Mouse (Mus musculus) heart, adult 2 months (tissue): ENCODE results near the gene Tac4. TPM values are rescaled to one million over a fixed set of nuclear protein-coding genes. Genes with fewer than 3 reads are reported as not detected.

Experiments
- DNase-seq, 2 experiments: peaks; one replicate each; pipeline ENCODE4 v3.0.0; 2021
- H3K27ac ChIP-seq: fragments of 200-600 bp; 2 replicates; pipeline ENCODE4 v1.8.1; 2022
- H3K27me3 ChIP-seq: fragments of 200-500 bp; 2 replicates; pipeline ENCODE4 v1.6.1; 2012; ENCODE audit warnings: mild to moderate bottlenecking, low read length, inconsistent platforms, mixed read lengths; ENCODE audit not compliant: control insufficient read depth, insufficient read depth
- H3K36me3 ChIP-seq: fragments of 200-500 bp; 2 replicates; pipeline ENCODE4 v1.6.1; 2012; ENCODE audit warnings: low read length, inconsistent platforms; ENCODE audit not compliant: control insufficient read depth, insufficient read depth
- H3K4me1 ChIP-seq: fragments of 200-500 bp; 2 replicates; pipeline ENCODE4 v1.6.1; 2011; ENCODE audit warnings: low read length; ENCODE audit not compliant: control insufficient read depth, insufficient read depth
- H3K4me3 ChIP-seq: fragments of 200-600 bp; 2 replicates; pipeline ENCODE4 v1.8.1; 2022
- H3K79me2 ChIP-seq: fragments of 200-500 bp; replicated peaks from 2 replicates; pipeline ENCODE4 v1.6.1; 2012; ENCODE audit warnings: mild to moderate bottlenecking, inconsistent platforms, low read length, moderate library complexity, mixed read lengths; ENCODE audit not compliant: control insufficient read depth, insufficient read depth
- H3K9ac ChIP-seq: fragments of 200-500 bp; 2 replicates; pipeline ENCODE4 v1.6.1; 2012; ENCODE audit warnings: low read depth, mild to moderate bottlenecking, control low read depth, inconsistent platforms, low read length, mixed read lengths
- CTCF ChIP-seq: fragments of 200-600 bp; IDR thresholded peaks from 2 replicates; pipeline ENCODE4 v1.8.1; 2022; ENCODE audit warnings: antibody characterized with exemption, mild to moderate bottlenecking, moderate library complexity
- EP300 ChIP-seq: fragments of 200-500 bp; IDR thresholded peaks from 2 replicates; pipeline ENCODE4 v1.6.1; 2011; ENCODE audit warnings: low read depth, low read length, control low read depth; ENCODE audit not compliant: insufficient read depth
- POLR2A ChIP-seq: fragments of 200-500 bp; IDR thresholded peaks from 2 replicates; pipeline ENCODE4 v1.6.1; 2011; ENCODE audit warnings: mild to moderate bottlenecking, low read depth, low read length, control low read depth; ENCODE audit not compliant: insufficient read depth
- WGBS: fragments of 180-500 bp; shearing (Covaris S2); methylation state at CpG from one replicate; pipeline ENCODE4 v1.1.7; 2018; 5-methylcytosine and 5-hydroxymethylcytosine counted together
- intact Hi-C: fragments of 180-260 bp; cut with DNase I; formaldehyde crosslinking; loops from one replicate; pipeline ENCODE4 v1.15.1; 2025
- polyA plus RNA-seq: library from polyadenylated mRNA; depleted of rRNA; stranded (reverse); fragments of >200 nt; gene quantifications from 2 replicates; pipeline ENCODE4 v1.2.3, GENCODE M21; 2012
- total RNA-seq, 2 experiments: library from RNA; stranded (reverse); gene quantifications; 2 replicates each; pipeline ENCODE4 v1.2.3; 2021

Tac4 gene
- total and polyA plus RNA-seq, 3 experiments: 0.12 TPM; not detected in 2

DNA sequence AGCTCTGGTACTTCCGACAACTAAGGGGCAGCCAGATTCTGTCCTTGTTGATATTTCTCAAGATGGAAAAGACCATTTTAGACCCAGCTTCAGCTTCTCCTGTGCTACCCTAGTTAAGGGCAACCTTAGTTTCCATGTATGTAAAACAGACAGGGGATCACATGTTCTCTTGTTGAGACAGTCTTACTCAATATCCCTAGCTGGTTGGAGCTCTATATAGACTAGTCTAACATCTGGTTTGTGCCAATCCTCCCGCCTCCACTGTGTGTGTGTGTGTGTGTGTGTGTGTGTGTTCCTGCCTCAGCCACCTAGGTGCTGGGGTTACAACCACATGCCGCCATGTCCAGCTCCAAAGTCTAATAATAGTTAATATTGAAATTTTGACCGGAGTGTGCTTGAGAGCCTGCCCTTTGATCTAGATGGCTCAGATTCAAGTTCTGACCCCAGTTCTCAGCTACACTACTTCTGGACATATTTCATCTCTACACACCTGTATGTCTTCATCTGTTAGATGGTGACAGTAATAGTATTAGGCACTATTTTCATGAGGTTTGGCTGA lies 3.2 kb downstream of the Tac4 start:
- no peak for TF ChIP-seq CTCF
- 62% methylated on average over 4 of the region's 4 CpGs for WGBS
- H3K4me3 ChIP-seq: no peak overlapping the region
- no peaks in the 10 kb centered on the region for H3K79me2 ChIP-seq
- H3K4me1 ChIP-seq: peaks cover 14% of the 10 kb centered on the region
- no peak for DNase-seq
- no peaks in the 10 kb centered on the region for H3K36me3 ChIP-seq
- H3K9ac ChIP-seq: no peak overlapping the region
- H3K27me3 ChIP-seq: no peaks in the 10 kb centered on the region
- H3K27ac ChIP-seq: peak overlapping the region; percentile 48
- intact Hi-C loops: loop anchor here (5.0 kb wide), 1 partner anchor 103 kb away; no protein-coding TSS in a partner anchor

DNA sequence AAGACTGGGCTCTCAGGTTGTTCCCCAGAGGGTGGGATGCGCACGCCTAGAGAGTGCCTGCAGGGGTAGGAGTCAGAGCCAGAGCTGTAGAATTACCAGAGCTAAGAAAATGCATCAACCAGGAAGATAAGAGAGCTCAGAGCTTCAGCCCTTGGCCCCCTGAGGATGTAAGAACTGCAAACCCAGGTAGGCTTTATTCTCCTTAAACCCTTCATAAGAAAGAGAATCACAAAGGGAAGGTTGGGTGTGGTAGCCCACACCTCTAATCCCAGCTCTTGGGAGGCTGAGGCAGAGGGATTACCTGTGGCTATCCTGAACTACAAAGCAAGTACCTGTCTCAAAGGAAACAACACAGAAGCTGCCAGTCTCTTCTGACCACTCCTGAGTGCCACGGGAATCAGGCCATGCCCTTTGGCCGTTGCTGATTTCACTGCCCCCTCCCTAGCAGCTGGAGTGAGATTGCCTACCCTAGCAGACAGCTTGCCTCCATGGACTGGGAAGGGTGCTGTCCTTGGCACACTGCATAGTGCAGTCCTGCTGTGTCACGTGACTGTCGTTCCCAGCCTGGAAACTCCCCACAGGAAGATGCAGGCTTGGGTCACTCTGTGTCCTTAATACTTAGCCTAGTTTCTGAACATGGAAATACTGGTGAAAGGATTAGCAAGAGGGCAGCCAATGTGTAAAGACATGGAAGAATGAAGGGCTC lies 5.4 kb downstream of the Tac4 start:
- Histone ChIP-seq H3K79me2 (no peaks in the 10 kb centered on the region), H3K27me3 (no peaks in the 10 kb centered on the region), H3K9ac (no peak overlapping the region), H3K4me3 (no peak overlapping the region), H3K27ac (peak overlapping the region; percentile 31), H3K36me3 (no peaks in the 10 kb centered on the region), H3K4me1 (peaks cover 14% of the 10 kb centered on the region)
- 39% methylated on average over 6 of the region's 6 CpGs for WGBS
- TF ChIP-seq CTCF: no peak
- no peak for TF ChIP-seq EP300
- TF ChIP-seq POLR2A: no peak
- intact Hi-C loops: no loop called here
- DNase-seq: peak; percentile 55 to 64

- TF ChIP-seq POLR2A (no peak), EP300 (no peak), CTCF (no peak)
- Histone ChIP-seq H3K9ac (no peak overlapping the region), H3K27ac (no peak overlapping the region), H3K4me3 (no peak overlapping the region), H3K79me2 (no peaks in the 10 kb centered on the region), H3K4me1 (no peaks in the 10 kb centered on the region), H3K36me3 (no peaks in the 10 kb centered on the region; the same call in 1 of the 2 replicates), H3K27me3 (no peaks in the 10 kb centered on the region)
- no peak for DNase-seq
- 83% methylated on average over 5 of the region's 5 CpGs for WGBS
- intact Hi-C loops: no loop called here
These were observed 12.3 kb downstream of the Tac4 start for GRCm38 (mm10) chr11:95273661-95274060.

DNA sequence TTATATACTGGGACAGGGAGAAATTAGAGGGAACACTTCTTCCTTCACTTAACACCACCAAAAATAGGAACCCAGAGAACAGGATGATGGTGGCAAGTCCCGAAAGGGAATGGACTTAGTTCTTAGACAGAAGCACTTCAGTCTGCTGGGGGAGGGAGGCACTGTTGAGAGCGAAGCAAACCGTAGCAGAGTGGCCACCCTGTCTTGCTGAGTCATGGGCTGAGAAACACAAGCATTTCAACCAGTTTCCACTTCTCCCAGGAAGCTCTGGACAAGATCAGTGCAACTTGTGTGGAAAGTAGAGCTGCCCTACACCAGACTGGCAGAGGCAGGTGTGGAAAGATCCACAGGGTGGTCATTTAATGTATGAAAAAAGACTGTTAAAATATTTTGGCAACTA lies 13.3 kb downstream of the Tac4 start:
- Histone ChIP-seq H3K4me1 (no peaks in the 10 kb centered on the region), H3K79me2 (no peaks in the 10 kb centered on the region), H3K36me3 (no peaks in the 10 kb centered on the region; the same call in 1 of the 2 replicates), H3K27me3 (no peaks in the 10 kb centered on the region), H3K9ac (no peak overlapping the region), H3K4me3 (no peak overlapping the region), H3K27ac (peak overlapping the region; percentile 28; the same call in 1 of the 2 replicates)
- no peak for DNase-seq
- 49% methylated on average over 3 of the region's 3 CpGs for WGBS
- intact Hi-C loops: no loop called here
- no peak for TF ChIP-seq POLR2A

- Histone ChIP-seq H3K36me3 (no peaks in the 10 kb centered on the region; the same call in 1 of the 2 replicates), H3K79me2 (no peaks in the 10 kb centered on the region), H3K27me3 (no peaks in the 10 kb centered on the region), H3K4me3 (no peak overlapping the region), H3K9ac (no peak overlapping the region), H3K4me1 (no peaks in the 10 kb centered on the region), H3K27ac (no peak overlapping the region)
- TF ChIP-seq EP300 (no peak), CTCF (no peak), POLR2A (no peak)
- 79% methylated on average over 6 of the region's 6 CpGs for WGBS
- intact Hi-C loops: no loop called here
- no peak for DNase-seq
These were observed 14.7 kb downstream of the Tac4 start for GRCm38 (mm10) chr11:95276056-95276455.

DNA sequence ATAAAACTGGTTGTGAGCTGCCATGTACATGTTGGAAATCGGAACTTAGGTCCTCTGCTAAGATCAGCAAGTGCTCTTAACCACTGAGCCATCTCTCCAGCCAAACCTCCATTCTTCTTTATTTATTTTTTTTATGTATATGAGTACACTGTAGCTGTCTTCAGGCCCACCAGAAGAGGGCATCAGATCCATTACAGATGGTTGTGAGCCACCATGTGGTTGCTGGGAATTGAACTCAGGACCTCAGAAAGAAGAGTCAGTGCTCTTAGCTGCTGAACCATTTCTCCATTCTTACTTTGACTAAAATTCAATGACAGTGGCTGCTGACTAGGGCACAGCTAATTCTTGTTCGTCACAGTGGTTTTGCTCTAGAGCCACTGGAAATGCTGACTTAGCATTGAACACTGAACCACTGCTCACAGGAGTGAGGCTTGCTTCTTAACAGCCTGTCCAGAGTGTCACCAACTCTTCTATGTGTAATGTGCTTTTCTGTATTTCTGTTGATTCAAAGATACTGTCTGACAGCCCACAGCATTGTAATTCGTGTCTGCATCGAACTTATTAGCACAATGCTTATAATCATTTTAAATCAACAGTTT lies 17.8 kb downstream of the Tac4 start:
- H3K4me3 ChIP-seq: no peak overlapping the region
- no peak for DNase-seq
- 91% methylated on average over 4 of the region's 4 CpGs for WGBS
- no peak overlapping the region for H3K9ac ChIP-seq
- intact Hi-C loops: no loop called here
- no peak overlapping the region for H3K27ac ChIP-seq
- no peaks in the 10 kb centered on the region for H3K79me2 ChIP-seq
- peaks cover 10% of the 10 kb centered on the region for H3K36me3 ChIP-seq
- no peaks in the 10 kb centered on the region for H3K27me3 ChIP-seq
- H3K4me1 ChIP-seq: no peaks in the 10 kb centered on the region; the same call in 1 of the 2 replicates
- TF ChIP-seq POLR2A: no peak
- peak; percentile 49 for TF ChIP-seq CTCF
- TF ChIP-seq EP300: no peak
